Mouse (Mus musculus) heart, postnatal 10 days (tissue): ENCODE measurements around the gene Snx22. TPM values are rescaled to one million over a fixed set of nuclear protein-coding genes. Genes with fewer than 3 reads are reported as not detected.

Experiments
- DNase-seq, 2 experiments: peaks; one replicate each; pipeline ENCODE4 v3.0.0; 2021
- intact Hi-C: fragments of 180-260 bp; cut with DNase I; formaldehyde crosslinking; loops from one replicate; pipeline ENCODE4 v1.15.1; 2025
- total RNA-seq, 2 experiments: library from RNA; stranded (reverse); gene quantifications; 2 replicates each; pipeline ENCODE4 v1.2.3; 2021

Snx22 gene
- total RNA-seq, 2 experiments from 2014 or later = 0.81 to 1.1 TPM

GRCm38 (mm10) chr9:66038082-66038481 is 31.4 kb downstream of the Snx22 start:
- no peak for DNase-seq
- intact Hi-C loops = no loop called here

- no peak for DNase-seq
- intact Hi-C loops = no loop called here
Measured at GRCm38 (mm10) chr9:66020601-66021000, 48.9 kb downstream of the Snx22 start.

Other genes starting within 250 kb of the Snx22 start
- gene Zfp609, start 242.2 kb downstream of the Snx22 start, total RNA-seq = 10 to 100 TPM; 34.4 to 36.7 TPM
- gene Pclaf, start 179.5 kb downstream of the Snx22 start, total RNA-seq = 10 to 100 TPM; 12.4 to 12.6 TPM
- 10 to 100 TPM; 21.1 to 21.4 TPM for gene Trip4, start 160.9 kb downstream of the Snx22 start, total RNA-seq
- 10 to 100 TPM; 15.3 to 18.6 TPM for gene Csnk1g1, start 160.8 kb downstream of the Snx22 start, total RNA-seq
- gene Ppib, start 9.5 kb downstream of the Snx22 start, total RNA-seq = 100 to 1,000 TPM; 262 to 272 TPM
- 10 to 100 TPM; 38.5 to 41.3 TPM for gene Snx1, start 56.9 kb upstream of the Snx22 start, total RNA-seq
- gene Ciao2a, start 56.9 kb upstream of the Snx22 start, total RNA-seq = 10 to 100 TPM; 84.0 to 85.4 TPM
- 1 to 10 TPM; 5.1 to 5.3 TPM for gene Dapk2, start 88.5 kb upstream of the Snx22 start, total RNA-seq